Mouse (Mus musculus) midbrain, embryonic 15.5 days (tissue): Measurements from ENCODE around the gene Tmeff1. TPM values are rescaled to one million over a fixed set of nuclear protein-coding genes. Genes with fewer than 3 reads are reported as not detected.

ENCODE experiments used
- ATAC-seq: fragments of 200-750 bp; cut with Nextera tagmentation; replicated peaks from 2 replicates; pipeline ENCODE4 v1.8.0; 2017; ENCODE audit warnings: moderate TSS enrichment
- H3K27ac ChIP-seq: fragments of 300-500 bp; sonication (generic); 2 replicates; pipeline ENCODE4 v1.5.1; 2015; ENCODE audit warnings: mild to moderate bottlenecking, inconsistent platforms
- H3K27me3 ChIP-seq: fragments of 300-500 bp; sonication (generic); replicated peaks from 2 replicates; pipeline ENCODE4 v1.6.1; 2015; ENCODE audit warnings: inconsistent platforms
- H3K36me3 ChIP-seq: fragments of 300-500 bp; sonication (generic); replicated peaks from 2 replicates; pipeline ENCODE4 v1.6.1; 2015; ENCODE audit warnings: inconsistent platforms
- H3K4me1 ChIP-seq: fragments of 300-500 bp; sonication (generic); 2 replicates; pipeline ENCODE4 v1.6.1; 2015; ENCODE audit warnings: inconsistent platforms
- H3K4me2 ChIP-seq: fragments of 300-500 bp; sonication (generic); 2 replicates; pipeline ENCODE4 v1.6.1; 2015; ENCODE audit warnings: inconsistent platforms, mild to moderate bottlenecking, moderate library complexity
- H3K4me3 ChIP-seq: fragments of 300-500 bp; sonication (generic); 2 replicates; pipeline ENCODE4 v1.5.1; 2015; ENCODE audit warnings: mild to moderate bottlenecking, inconsistent platforms
- H3K9ac ChIP-seq: fragments of 300-500 bp; sonication (generic); 2 replicates; pipeline ENCODE4 v1.6.1; 2015; ENCODE audit warnings: mild to moderate bottlenecking, inconsistent platforms
- H3K9me3 ChIP-seq: fragments of 300-500 bp; sonication (generic); 2 replicates; pipeline ENCODE4 v1.6.1; 2016; ENCODE audit warnings: inconsistent platforms
- WGBS: fragments of 180-500 bp; shearing (Covaris S2); methylation state at CpG from one replicate; pipeline ENCODE4 v1.1.7; 2015; ENCODE audit warnings: mixed read lengths; 5-methylcytosine and 5-hydroxymethylcytosine counted together
- polyA plus RNA-seq: library from polyadenylated mRNA; unstranded; fragments of >200 nt; fragmentation: Nextera tagmentation; extraction: Ambion mirVana; gene quantifications from 2 replicates; pipeline ENCODE4 v1.2.1, GENCODE M21; 2015

Gene Tmeff1
- polyA plus RNA-seq, 1 experiment from 2014 or later, result 293 TPM

GRCm38 (mm10) chr4:48634058-48634457 is 49.1 kb downstream of the Tmeff1 start:
- peaks cover 3% of the 10 kb centered on the region for H3K4me1 ChIP-seq
- no peak overlapping the region for H3K4me3 ChIP-seq
- no peak overlapping the region for H3K4me2 ChIP-seq
- H3K27me3 ChIP-seq, result no peaks in the 10 kb centered on the region
- peaks cover 4% of the 10 kb centered on the region; the same call in 1 of the 2 replicates for H3K36me3 ChIP-seq
- H3K9ac ChIP-seq, result no peak overlapping the region
- H3K27ac ChIP-seq, result no peak overlapping the region
- WGBS, result 84% methylated on average over 2 of the region's 2 CpGs
- no peak for ATAC-seq
- H3K9me3 ChIP-seq, result no peaks in the 10 kb centered on the region

GRCm38 (mm10) chr4:48636831-48637230 is 51.9 kb downstream of the Tmeff1 start:
- Histone ChIP-seq H3K9ac (no peak overlapping the region), H3K4me1 (peaks cover 3% of the 10 kb centered on the region), H3K9me3 (no peaks in the 10 kb centered on the region), H3K27ac (no peak overlapping the region), H3K27me3 (no peaks in the 10 kb centered on the region), H3K36me3 (peaks cover 4% of the 10 kb centered on the region; the same call in 1 of the 2 replicates), H3K4me3 (no peak overlapping the region), H3K4me2 (no peak overlapping the region)
- no peak for ATAC-seq
- WGBS, result 93% methylated on average over 13 of the region's 13 CpGs

GRCm38 (mm10) chr4:48638132-48638531 is 53.2 kb downstream of the Tmeff1 start:
- Histone ChIP-seq H3K4me2 (no peak overlapping the region), H3K9me3 (no peaks in the 10 kb centered on the region), H3K4me3 (no peak overlapping the region), H3K36me3 (peaks cover 8% of the 10 kb centered on the region; the same call in 1 of the 2 replicates), H3K9ac (no peak overlapping the region), H3K27ac (no peak overlapping the region), H3K27me3 (no peaks in the 10 kb centered on the region), H3K4me1 (peaks cover 3% of the 10 kb centered on the region)
- 0 out of 2 replicates have a peak, but pooled peaks have one; percentile 30 for ATAC-seq
- 66% methylated on average over 10 of the region's 10 CpGs for WGBS

GRCm38 (mm10) chr4:48639503-48639902 is 54.5 kb downstream of the Tmeff1 start:
- peaks cover 3% of the 10 kb centered on the region for H3K4me1 ChIP-seq
- no peak overlapping the region for H3K4me2 ChIP-seq
- no peak overlapping the region for H3K4me3 ChIP-seq
- peaks cover 10% of the 10 kb centered on the region for H3K36me3 ChIP-seq
- H3K9me3 ChIP-seq, result no peaks in the 10 kb centered on the region
- WGBS, result 81% methylated on average over 17 of the region's 17 CpGs
- H3K27ac ChIP-seq, result no peak overlapping the region
- H3K9ac ChIP-seq, result no peak overlapping the region
- no peak for ATAC-seq
- no peaks in the 10 kb centered on the region for H3K27me3 ChIP-seq

- Histone ChIP-seq H3K4me2 (no peak overlapping the region), H3K36me3 (peaks cover 34% of the 10 kb centered on the region), H3K27ac (no peak overlapping the region), H3K9me3 (no peaks in the 10 kb centered on the region), H3K4me3 (no peak overlapping the region), H3K27me3 (no peaks in the 10 kb centered on the region), H3K4me1 (no peaks in the 10 kb centered on the region), H3K9ac (no peak overlapping the region)
- WGBS, result 91% methylated on average over 6 of the region's 6 CpGs
- no peak for ATAC-seq
Observed at GRCm38 (mm10) chr4:48643801-48644200, 58.8 kb downstream of the Tmeff1 start.

GRCm38 (mm10) chr4:48646143-48646542 is 61.2 kb downstream of the Tmeff1 start:
- WGBS, result 97% methylated on average over 5 of the region's 5 CpGs
- Histone ChIP-seq H3K27me3 (no peaks in the 10 kb centered on the region), H3K27ac (no peak overlapping the region), H3K4me2 (no peak overlapping the region), H3K9ac (no peak overlapping the region), H3K4me1 (no peaks in the 10 kb centered on the region), H3K4me3 (no peak overlapping the region), H3K36me3 (peaks cover 40% of the 10 kb centered on the region), H3K9me3 (no peaks in the 10 kb centered on the region)
- ATAC-seq, result no peak

- Histone ChIP-seq H3K36me3 (peaks cover 42% of the 10 kb centered on the region), H3K4me2 (no peak overlapping the region), H3K4me3 (no peak overlapping the region), H3K27me3 (no peaks in the 10 kb centered on the region), H3K9ac (no peak overlapping the region), H3K4me1 (no peaks in the 10 kb centered on the region), H3K27ac (no peak overlapping the region), H3K9me3 (no peaks in the 10 kb centered on the region)
- 93% methylated on average over 10 of the region's 10 CpGs for WGBS
- no peak for ATAC-seq
Observed at GRCm38 (mm10) chr4:48650617-48651360, 65.8 kb downstream of the Tmeff1 start.

GRCm38 (mm10) chr4:48654118-48654517 is 69.1 kb downstream of the Tmeff1 start:
- 0 out of 2 replicates have a peak, but pooled peaks have one; percentile 24 for ATAC-seq
- Histone ChIP-seq H3K27ac (no peak overlapping the region), H3K9me3 (no peaks in the 10 kb centered on the region), H3K4me1 (no peaks in the 10 kb centered on the region), H3K4me3 (no peak overlapping the region), H3K36me3 (peaks cover 43% of the 10 kb centered on the region), H3K9ac (no peak overlapping the region), H3K4me2 (no peak overlapping the region), H3K27me3 (no peaks in the 10 kb centered on the region)
- 43% methylated on average over 4 of the region's 4 CpGs for WGBS

- 96% methylated on average over 8 of the region's 8 CpGs for WGBS
- no peak for ATAC-seq
- H3K27ac ChIP-seq, result no peak overlapping the region
- no peaks in the 10 kb centered on the region for H3K4me1 ChIP-seq
- H3K36me3 ChIP-seq, result peaks cover 45% of the 10 kb centered on the region
- H3K4me3 ChIP-seq, result no peak overlapping the region
- no peak overlapping the region for H3K9ac ChIP-seq
- H3K27me3 ChIP-seq, result no peaks in the 10 kb centered on the region
- H3K9me3 ChIP-seq, result no peaks in the 10 kb centered on the region
- H3K4me2 ChIP-seq, result no peak overlapping the region
Observed at GRCm38 (mm10) chr4:48656530-48656929, 71.6 kb downstream of the Tmeff1 start.

GRCm38 (mm10) chr4:48660144-48660543 is 75.2 kb downstream of the Tmeff1 start:
- no peaks in the 10 kb centered on the region for H3K27me3 ChIP-seq
- H3K9me3 ChIP-seq, result no peaks in the 10 kb centered on the region
- 93% methylated on average over 4 of the region's 4 CpGs for WGBS
- peaks cover 48% of the 10 kb centered on the region for H3K36me3 ChIP-seq
- H3K4me3 ChIP-seq, result no peak overlapping the region
- H3K4me1 ChIP-seq, result no peaks in the 10 kb centered on the region
- no peak for ATAC-seq
- H3K27ac ChIP-seq, result no peak overlapping the region
- no peak overlapping the region for H3K9ac ChIP-seq
- no peak overlapping the region for H3K4me2 ChIP-seq

- Histone ChIP-seq H3K27me3 (no peaks in the 10 kb centered on the region), H3K36me3 (peaks cover 50% of the 10 kb centered on the region), H3K9ac (no peak overlapping the region), H3K27ac (0 out of 2 replicates have a peak overlapping the region, but pooled peaks have one; percentile 4), H3K4me1 (no peaks in the 10 kb centered on the region), H3K9me3 (no peaks in the 10 kb centered on the region), H3K4me2 (no peak overlapping the region), H3K4me3 (no peak overlapping the region)
- 0 out of 2 replicates have a peak, but pooled peaks have one; percentile 38 for ATAC-seq
- WGBS, result 90% methylated on average over 7 of the region's 7 CpGs
Observed at GRCm38 (mm10) chr4:48660619-48661575, 75.9 kb downstream of the Tmeff1 start.

- peaks cover 40% of the 10 kb centered on the region for H3K36me3 ChIP-seq
Observed at GRCm38 (mm10) chr4:48663271-48663670, 78.3 kb downstream of the Tmeff1 start, which contains the start of gene Cavin4. Gene Cavin4 (plus strand): TSS chr4:48663514.

More at GRCm38 (mm10) chr4:48663271-48663670, 78.3 kb downstream of the Tmeff1 start, which contains the start of gene Cavin4:
- Histone ChIP-seq H3K27me3 (no peaks in the 10 kb centered on the region), H3K4me3 (no peak within 1 kb of the TSS), H3K4me2 (no peak within 1 kb of the TSS), H3K9ac (no peak within 1 kb of the TSS), H3K27ac (no peak within 1 kb of the TSS), H3K4me1 (no peaks in the 10 kb centered on the region), H3K9me3 (no peaks in the 10 kb centered on the region)
- WGBS, result 92% methylated on average over 10 of the region's 10 CpGs
- no peak for ATAC-seq
